Comparison of ENCODE assay signal across 8 mouse cellular contexts in the genomic region with DNA sequence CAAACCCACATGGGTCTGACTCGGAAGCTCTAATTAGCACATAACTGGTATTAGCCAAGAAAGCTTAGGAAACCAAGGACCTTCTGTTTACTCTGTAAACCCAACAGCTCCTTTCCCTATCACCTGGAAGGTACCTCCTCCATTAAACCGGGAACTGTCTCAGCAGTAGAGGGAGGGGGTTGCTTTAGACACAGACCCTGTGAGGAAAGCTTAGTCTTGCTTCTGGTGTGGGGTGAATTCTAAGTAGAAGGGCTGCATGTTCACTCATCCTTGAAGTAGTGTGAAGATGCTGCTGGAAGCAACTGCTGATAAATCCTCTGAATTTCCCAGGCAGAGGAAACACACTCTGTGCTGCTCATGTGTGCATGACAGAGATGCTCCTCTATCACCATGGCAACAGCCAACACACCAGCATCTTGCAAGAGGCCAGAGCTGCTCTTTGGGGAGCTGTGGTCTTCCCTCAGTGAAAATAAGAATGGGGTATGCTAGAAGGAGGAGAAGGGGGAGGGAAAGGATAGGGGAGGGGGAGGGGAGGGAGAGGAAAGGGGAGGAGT. TPM values are rescaled to one million over a fixed set of nuclear protein-coding genes. Genes with fewer than 3 reads are reported as not detected.
DNase-seq lines count a peak whose midpoint lies in the region; ATAC-seq lines count a peak whose summit lies in the region.
"Had no signal": no experiment of that assay in that cellular context is flagged by ENCODE, and none has a peak within 500 bp of the region (broad histone marks: within the 10 kb centered on the region; RNA-seq: fewer than 3 reads in every experiment).

No protein-coding gene starts in this region.

- peaks cover 22% of the 10 kb centered on the region for H3K4me1 ChIP-seq in embryonic facial prominence, embryonic 10.5 days
- H3K4me1 ChIP-seq in neural tube, embryonic 11.5 days (ENCODE audit: control insufficient read depth, insufficient read depth, low read length) = peaks cover 7% of the 10 kb centered on the region; the same call in 1 of the 2 replicates
- no peaks in the 10 kb centered on the region for H3K4me1 ChIP-seq in liver, embryonic 11.5 days (replicated peaks; ENCODE audit: control insufficient read depth, insufficient read depth, low read length)

- H3K4me3 ChIP-seq in embryonic facial prominence, embryonic 10.5 days = no peak overlapping the region
- no peak overlapping the region for H3K4me3 ChIP-seq in neural tube, embryonic 11.5 days (ENCODE audit: low read depth, low read length)
- H3K4me3 ChIP-seq in liver, embryonic 11.5 days (ENCODE audit: low read depth, low read length) = no peak overlapping the region

- H3K27ac ChIP-seq in embryonic facial prominence, embryonic 10.5 days (replicated peaks) = no peak overlapping the region
- H3K27ac ChIP-seq in neural tube, embryonic 11.5 days (ENCODE audit: low read depth, low read length) = no peak overlapping the region
- H3K27ac ChIP-seq in liver, embryonic 11.5 days (ENCODE audit: low read depth, low read length) = no peak overlapping the region

- no peak overlapping the region for H3K9ac ChIP-seq in neural tube, embryonic 11.5 days (ENCODE audit: low read length)
- no peak overlapping the region for H3K9ac ChIP-seq in liver, embryonic 11.5 days (ENCODE audit: low read depth, low read length)

- H3K27me3 ChIP-seq in embryonic facial prominence, embryonic 10.5 days (replicated peaks; ENCODE audit: low read depth, poor library complexity, severe bottlenecking) = no peaks in the 10 kb centered on the region
- H3K27me3 ChIP-seq in neural tube, embryonic 11.5 days (ENCODE audit: control insufficient read depth, insufficient read depth, low read length) = no peaks in the 10 kb centered on the region
- H3K27me3 ChIP-seq in liver, embryonic 11.5 days (replicated peaks; ENCODE audit: control insufficient read depth, insufficient read depth, low read length) = no peaks in the 10 kb centered on the region

- peak; percentile 95 for DNase-seq in brain, adult 2 months (ENCODE audit: low read depth, low spot score)
- peak; percentile 36 for DNase-seq in embryonic facial prominence, embryonic 10.5 days (ENCODE audit: low spot score)
- DNase-seq in induced T-regulatory cell, adult 2 months (ENCODE audit: low read depth) = peak; percentile 18
- DNase-seq in neural tube, embryonic 11.5 days (ENCODE audit: low spot score) = peak; percentile 48
- no peak for DNase-seq in urinary bladder, postnatal 25 days (ENCODE audit: low spot score)
- no peak for DNase-seq in urinary bladder, postnatal 36 days (ENCODE audit: low spot score in 2 of 2)
- no peak for DNase-seq in liver, embryonic 11.5 days (ENCODE audit: low spot score)
- DNase-seq: adrenal gland, postnatal 10 days had no signal

- H3K4me2 ChIP-seq in neural tube, embryonic 11.5 days (ENCODE audit: low read depth) = no peak overlapping the region
- H3K4me2 ChIP-seq in liver, embryonic 11.5 days = no peak overlapping the region

- ATAC-seq in neural tube, embryonic 11.5 days (ENCODE audit: insufficient read depth, low FRiP score, low TSS enrichment) = peak; percentile 73
- ATAC-seq in liver, embryonic 11.5 days (replicated peaks; ENCODE audit: low FRiP score) = no peak

- H3K9me3 ChIP-seq in embryonic facial prominence, embryonic 10.5 days = no peaks in the 10 kb centered on the region
- no peaks in the 10 kb centered on the region for H3K9me3 ChIP-seq in neural tube, embryonic 11.5 days (ENCODE audit: control insufficient read depth, low read length)
- no peaks in the 10 kb centered on the region for H3K9me3 ChIP-seq in liver, embryonic 11.5 days (ENCODE audit: control insufficient read depth, low read length)

- no peaks in the 10 kb centered on the region for H3K36me3 ChIP-seq in embryonic facial prominence, embryonic 10.5 days (replicated peaks)
- no peaks in the 10 kb centered on the region for H3K36me3 ChIP-seq in neural tube, embryonic 11.5 days (ENCODE audit: control insufficient read depth, insufficient read depth, low read length)
- no peaks in the 10 kb centered on the region for H3K36me3 ChIP-seq in liver, embryonic 11.5 days (ENCODE audit: control insufficient read depth, insufficient read depth, low read length)

- 50% methylated on average over 2 of the region's 2 CpGs for WGBS in embryonic facial prominence, embryonic 10.5 days
- 46% methylated on average over 2 of the region's 2 CpGs for WGBS in neural tube, embryonic 11.5 days
- 53% methylated on average over 2 of the region's 2 CpGs for WGBS in liver, embryonic 11.5 days

RNA-seq across cellular contexts. Expression of gene Syn2, which starts 8.4 kb away (rescaled TPM):
- polyA plus RNA-seq in embryonic facial prominence, embryonic 10.5 days (2016; fragmentation: Nextera tagmentation; extraction: Ambion mirVana) = 1.8 and 2.5 TPM in 2 replicates
- polyA plus RNA-seq in neural tube, embryonic 11.5 days (2014; fragmentation: Nextera tagmentation; extraction: Ambion mirVana) = 5.5 and 8.2 TPM in 2 replicates
- 0.16 and 0.30 TPM in 2 replicates for polyA plus RNA-seq in liver, embryonic 11.5 days (2014; fragmentation: Nextera tagmentation; extraction: Ambion mirVana)

Comparison
In these comparisons a context has a peak if more than half of its experiments do, and no peak if none do; other contexts are left out.
1. DNase-seq: peak in brain, adult 2 months (single experiment), embryonic facial prominence, embryonic 10.5 days (single experiment), induced T-regulatory cell, adult 2 months (single experiment) and neural tube, embryonic 11.5 days (single experiment); none in urinary bladder, postnatal 25 days (single experiment), urinary bladder, postnatal 36 days (0 of 2) and liver, embryonic 11.5 days (single experiment).